Mouse (Mus musculus): ENCODE measurements around the gene Thrap3.

GRCm38 (mm10) chr4:126120052-126120451 is 82.5 kb downstream of the Thrap3 start:
- TF ChIP-seq CTCF (IDR thresholded peaks at IDR 0.05; ENCODE audit: borderline replicate concordance, insufficient read depth, low read depth, low read length) (no peak), POLR2A (IDR thresholded peaks at IDR 0.05; ENCODE audit: borderline replicate concordance, insufficient read depth, low read length) (no peak)

Measured in cerebellum, adult 2 months (tissue).